Mouse (Mus musculus): ENCODE measurements around the gene Parp4.

- no peak for TF ChIP-seq CTCF (IDR thresholded peaks at IDR 0.05; ENCODE audit: low read depth, low read length)
- no peak for TF ChIP-seq POLR2A (IDR thresholded peaks at IDR 0.05; ENCODE audit: borderline replicate concordance, low read depth, low read length)
These were observed 55.7 kb downstream of the Parp4 start for GRCm38 (mm10) chr14:56631109-56631508.
